Mouse (Mus musculus) liver, postnatal 0 days (tissue): ENCODE measurements around the gene Gm11733.

Source experiments
- CTCF ChIP-seq: sonication (generic); IDR thresholded peaks from 2 replicates; pipeline ENCODE4 v1.5.1; 2016; ENCODE audit warnings: antibody characterized with exemption, low read depth
- EP300 ChIP-seq: IDR thresholded peaks from 2 replicates; pipeline ENCODE4 v1.6.1; 2016; ENCODE audit warnings: antibody characterized with exemption, low read depth, mild to moderate bottlenecking

GRCm38 (mm10) chr11:117454086-117454485 is 30.1 kb upstream of the Gm11733 start:
- TF ChIP-seq CTCF (no peak), EP300 (no peak)
